Mouse (Mus musculus): ENCODE data around the gene Otud5.

- no peak for TF ChIP-seq EP300 (IDR thresholded peaks at IDR 0.05; ENCODE audit: low read depth)
- no peak for TF ChIP-seq CTCF (IDR thresholded peaks at IDR 0.05; ENCODE audit: low read depth)
Observed at GRCm38 (mm10) chrX:7904441-7904840, 63.3 kb downstream of the Otud5 start.

Measured in liver, embryonic 14.5 days (tissue).